In the genomic region with DNA sequence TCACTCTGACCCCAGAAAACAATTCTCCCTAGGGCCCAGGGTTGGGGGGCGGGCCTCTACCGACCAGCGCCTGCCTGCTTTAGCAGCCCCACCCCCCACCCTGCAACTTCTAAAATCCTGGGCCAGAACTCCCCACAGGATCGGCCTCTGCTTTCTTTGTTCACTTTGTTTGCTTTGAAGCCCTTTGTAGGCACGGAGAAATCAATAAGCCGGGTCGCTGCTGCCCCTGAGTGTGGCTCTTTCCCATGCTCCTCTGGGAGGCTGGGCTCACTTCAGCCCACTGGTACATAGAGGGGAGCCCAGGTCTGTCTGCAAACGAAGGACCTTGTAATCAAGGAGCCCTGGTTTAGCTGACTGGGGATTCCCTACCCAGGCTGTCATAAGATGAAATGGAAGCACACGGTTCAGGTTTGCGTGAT, we compare ENCODE assay signal across 11 mouse cellular contexts. TPM values are rescaled to one million over a fixed set of nuclear protein-coding genes. Genes with fewer than 3 reads are reported as not detected.
DNase-seq lines count a peak whose midpoint lies in the region; ATAC-seq and TF ChIP-seq lines count a peak whose summit lies in the region.
"Had no signal": no experiment of that assay in that cellular context is flagged by ENCODE, and none has a peak within 500 bp of the region (broad histone marks: within the 10 kb centered on the region; RNA-seq: fewer than 3 reads in every experiment).

No protein-coding gene starts in this region.

- H3K27me3 ChIP-seq in kidney, embryonic 16.5 days (ENCODE audit: insufficient read depth, low read length) = no peaks in the 10 kb centered on the region
- no peaks in the 10 kb centered on the region for H3K27me3 ChIP-seq in hindbrain, embryonic 12.5 days
- H3K27me3 ChIP-seq in liver, postnatal 0 days (ENCODE audit: insufficient read depth, low read length) = no peaks in the 10 kb centered on the region
- H3K27me3 ChIP-seq in stomach, postnatal 0 days (ENCODE audit: control insufficient read depth, insufficient read depth, low read length) = no peaks in the 10 kb centered on the region

- no peak for TF ChIP-seq CTCF in liver, postnatal 0 days (IDR thresholded peaks at IDR 0.05; ENCODE audit: low read depth)
- no peak for TF ChIP-seq CTCF in stomach, postnatal 0 days (IDR thresholded peaks at IDR 0.05; ENCODE audit: low read depth)

- DNase-seq in kidney, adult 11 months = no peak
- DNase-seq in liver, postnatal 0 days = no peak
- DNase-seq in stomach, postnatal 0 days (ENCODE audit: low spot score) = no peak
- no peak for DNase-seq in urinary bladder, postnatal 25 days (ENCODE audit: low spot score)
- DNase-seq in ovary, postnatal 36 days (ENCODE audit: low spot score) = no peak
- no peak for DNase-seq in layer of hippocampus, postnatal 10 days (ENCODE audit: low spot score in 2 of 2)
- DNase-seq: kidney, adult 9 months; lung, postnatal 10 days had no signal

- ATAC-seq in kidney, embryonic 16.5 days (ENCODE audit: low FRiP score, low TSS enrichment) = no peak
- peak; percentile 51 for ATAC-seq in hindbrain, embryonic 12.5 days (ENCODE audit: low FRiP score)
- ATAC-seq in liver, postnatal 0 days = no peak
- ATAC-seq in stomach, postnatal 0 days (ENCODE audit: low FRiP score, low TSS enrichment) = no peak

- no peaks in the 10 kb centered on the region for H3K9me3 ChIP-seq in kidney, embryonic 16.5 days (ENCODE audit: low read length)
- no peaks in the 10 kb centered on the region for H3K9me3 ChIP-seq in hindbrain, embryonic 12.5 days (replicated peaks)
- H3K9me3 ChIP-seq in liver, postnatal 0 days (ENCODE audit: low read length) = no peaks in the 10 kb centered on the region
- H3K9me3 ChIP-seq in stomach, postnatal 0 days (ENCODE audit: control insufficient read depth, low read length) = no peaks in the 10 kb centered on the region
- H3K9me3 ChIP-seq: G1E had no signal

- no peak overlapping the region for H3K27ac ChIP-seq in kidney, embryonic 16.5 days (ENCODE audit: low read length)
- peak overlapping the region; percentile 81 for H3K27ac ChIP-seq in hindbrain, embryonic 12.5 days
- no peak overlapping the region for H3K27ac ChIP-seq in liver, postnatal 0 days (ENCODE audit: low read depth)
- no peak overlapping the region for H3K27ac ChIP-seq in stomach, postnatal 0 days (replicated peaks)

- H3K4me2 ChIP-seq in kidney, embryonic 16.5 days (replicated peaks; ENCODE audit: low read depth, low read length) = peak overlapping the region; percentile 29
- peak overlapping the region; percentile 36 for H3K4me2 ChIP-seq in hindbrain, embryonic 12.5 days (replicated peaks)
- H3K4me2 ChIP-seq in liver, postnatal 0 days (ENCODE audit: low read depth, low read length) = peak overlapping the region; percentile 44
- H3K4me2 ChIP-seq in stomach, postnatal 0 days (replicated peaks; ENCODE audit: low read depth) = no peak overlapping the region

- no peak for TF ChIP-seq EP300 in liver, postnatal 0 days (IDR thresholded peaks at IDR 0.05; ENCODE audit: low read depth)
- TF ChIP-seq EP300 in stomach, postnatal 0 days (optimal IDR thresholded peaks at IDR 0.05) = no peak

- no peaks in the 10 kb centered on the region for H3K36me3 ChIP-seq in kidney, embryonic 16.5 days (ENCODE audit: insufficient read depth, low read length)
- no peaks in the 10 kb centered on the region for H3K36me3 ChIP-seq in hindbrain, embryonic 12.5 days
- H3K36me3 ChIP-seq in liver, postnatal 0 days (replicated peaks; ENCODE audit: insufficient read depth, low read length) = no peaks in the 10 kb centered on the region
- no peaks in the 10 kb centered on the region for H3K36me3 ChIP-seq in stomach, postnatal 0 days (ENCODE audit: control insufficient read depth, insufficient read depth, low read length)
- H3K36me3 ChIP-seq: G1E had no signal

- peak overlapping the region; percentile 52 for H3K9ac ChIP-seq in kidney, embryonic 16.5 days (replicated peaks; ENCODE audit: low read length)
- H3K9ac ChIP-seq in hindbrain, embryonic 12.5 days = peak overlapping the region; percentile 47; the same call in 1 of the 2 replicates
- no peak overlapping the region; the same call in 1 of the 2 replicates for H3K9ac ChIP-seq in liver, postnatal 0 days (replicated peaks)
- H3K9ac ChIP-seq in stomach, postnatal 0 days (ENCODE audit: low read length) = 0 out of 2 replicates have a peak overlapping the region, but pooled peaks have one; percentile 18

- 12% methylated on average over 10 of the region's 10 CpGs for WGBS in kidney, embryonic 16.5 days
- 7% methylated on average over 10 of the region's 10 CpGs for WGBS in hindbrain, embryonic 12.5 days
- WGBS in liver, postnatal 0 days (ENCODE audit: insufficient replicate concordance) = 30% methylated on average over 10 of the region's 10 CpGs
- 17% methylated on average over 10 of the region's 10 CpGs for WGBS in stomach, postnatal 0 days

- peaks cover 5% of the 10 kb centered on the region; the same call in 1 of the 2 replicates for H3K4me1 ChIP-seq in kidney, embryonic 16.5 days (ENCODE audit: insufficient read depth, low read length)
- H3K4me1 ChIP-seq in hindbrain, embryonic 12.5 days = peaks cover 18% of the 10 kb centered on the region
- H3K4me1 ChIP-seq in liver, postnatal 0 days (ENCODE audit: insufficient read depth) = peaks cover 6% of the 10 kb centered on the region; the same call in 1 of the 2 replicates
- no peaks in the 10 kb centered on the region for H3K4me1 ChIP-seq in stomach, postnatal 0 days (replicated peaks; ENCODE audit: control insufficient read depth, insufficient read depth)

- no peak overlapping the region for H3K4me3 ChIP-seq in kidney, embryonic 16.5 days (ENCODE audit: low read length)
- H3K4me3 ChIP-seq in hindbrain, embryonic 12.5 days = no peak overlapping the region
- no peak overlapping the region for H3K4me3 ChIP-seq in liver, postnatal 0 days (ENCODE audit: low read depth, low read length)
- no peak overlapping the region for H3K4me3 ChIP-seq in stomach, postnatal 0 days (ENCODE audit: low read depth, low read length)

RNA-seq across cellular contexts. Expression of a gene that starts 23.2 kb away (rescaled TPM):
- polyA plus RNA-seq in kidney, embryonic 16.5 days (2015; fragmentation: Nextera tagmentation; extraction: Ambion mirVana) = 3.9 and 4.3 TPM in 2 replicates
- 16.9 and 17.3 TPM in 2 replicates for polyA plus RNA-seq in hindbrain, embryonic 12.5 days (2016; fragmentation: Nextera tagmentation; extraction: Ambion mirVana)
- polyA plus RNA-seq in liver, postnatal 0 days (2015; fragmentation: Nextera tagmentation; extraction: Ambion mirVana) = 1.3 and 1.8 TPM in 2 replicates
- 3.5 and 3.6 TPM in 2 replicates for polyA plus RNA-seq in stomach, postnatal 0 days (2015; fragmentation: Nextera tagmentation; extraction: Ambion mirVana)
- 100 to 1,000 TPM; 153 to 154 TPM for total RNA-seq in layer of hippocampus, postnatal 10 days (2021)

RNA-seq across cellular contexts. Expression of a gene that starts 33.8 kb away (rescaled TPM):
- polyA plus RNA-seq in kidney, embryonic 16.5 days (2015; fragmentation: Nextera tagmentation; extraction: Ambion mirVana) = 14.2 and 16.2 TPM in 2 replicates
- 11.9 and 14.7 TPM in 2 replicates for polyA plus RNA-seq in hindbrain, embryonic 12.5 days (2016; fragmentation: Nextera tagmentation; extraction: Ambion mirVana)
- polyA plus RNA-seq in liver, postnatal 0 days (2015; fragmentation: Nextera tagmentation; extraction: Ambion mirVana) = 3.8 TPM in 2 replicates
- 6.9 and 7.4 TPM in 2 replicates for polyA plus RNA-seq in stomach, postnatal 0 days (2015; fragmentation: Nextera tagmentation; extraction: Ambion mirVana)
- total RNA-seq in layer of hippocampus, postnatal 10 days (2021) = 10 to 100 TPM; 12.9 to 13.5 TPM

RNA-seq across cellular contexts. Expression of a gene that starts 58.6 kb away (rescaled TPM):
- polyA plus RNA-seq in kidney, embryonic 16.5 days (2015; fragmentation: Nextera tagmentation; extraction: Ambion mirVana) = 0.13 and 0.16 TPM in 2 replicates
- polyA plus RNA-seq in hindbrain, embryonic 12.5 days (2016; fragmentation: Nextera tagmentation; extraction: Ambion mirVana) = 0.14 and 0.25 TPM in 2 replicates
- polyA plus RNA-seq in liver, postnatal 0 days (2015; fragmentation: Nextera tagmentation; extraction: Ambion mirVana) = 0.04 TPM in 1 of 2 replicates, not detected in the other
- 0.15 and 0.17 TPM in 2 replicates for polyA plus RNA-seq in stomach, postnatal 0 days (2015; fragmentation: Nextera tagmentation; extraction: Ambion mirVana)
- under 1 TPM; 0.18 to 0.29 TPM for total RNA-seq in layer of hippocampus, postnatal 10 days (2021)
- polyA plus RNA-seq: G1E had no signal
